Mouse (Mus musculus) kidney, adult 2 months (tissue): ENCODE measurements at regions not wholly inside any gene's neighbourhood (a gene's known extent, or its start where the extent isn't known, plus 50 kb on each side); places are given as distances from the start of the nearest gene placed in this dataset.

Source experiments
- DNase-seq: peaks from one replicate; pipeline ENCODE4 v3.0.0; 2021
- H3K27ac ChIP-seq: fragments of 200-500 bp; 2 replicates; pipeline ENCODE4 v1.5.1; 2012; ENCODE audit warnings: low read depth, low read length, control low read depth, inconsistent platforms; ENCODE audit not compliant: insufficient read depth
- H3K27me3 ChIP-seq: fragments of 200-500 bp; replicated peaks from 2 replicates; pipeline ENCODE4 v1.6.1; 2012; ENCODE audit warnings: mild to moderate bottlenecking, moderate library complexity, low read length, inconsistent platforms; ENCODE audit not compliant: control insufficient read depth, insufficient read depth
- H3K36me3 ChIP-seq: fragments of 200-500 bp; 2 replicates; pipeline ENCODE4 v1.6.1; 2012; ENCODE audit warnings: mild to moderate bottlenecking, moderate library complexity, low read length, inconsistent platforms; ENCODE audit not compliant: control insufficient read depth, insufficient read depth
- H3K4me1 ChIP-seq: fragments of 200-500 bp; 2 replicates; pipeline ENCODE4 v1.6.1; 2011; ENCODE audit warnings: low read length; ENCODE audit not compliant: control insufficient read depth, insufficient read depth
- H3K4me3 ChIP-seq: fragments of 200-500 bp; 2 replicates; pipeline ENCODE4 v1.5.1; 2011; ENCODE audit warnings: mild to moderate bottlenecking, low read depth, low read length, control low read depth; ENCODE audit not compliant: insufficient read depth
- CTCF ChIP-seq: fragments of 200-500 bp; conservative IDR thresholded peaks from 2 replicates; pipeline ENCODE4 v1.5.1; 2011; ENCODE audit warnings: low read depth, mild to moderate bottlenecking, control low read depth, low read length, moderate library complexity, mixed read lengths; ENCODE audit not compliant: insufficient read depth, insufficient read length
- POLR2A ChIP-seq: fragments of 200-500 bp; IDR thresholded peaks from one replicate; pipeline ENCODE4 v1.6.1; 2011; ENCODE audit warnings: low read depth, low read length, control low read depth
- WGBS: fragments of 180-500 bp; shearing (Covaris S2); methylation state at CpG from one replicate; pipeline ENCODE4 v1.1.7; 2018; 5-methylcytosine and 5-hydroxymethylcytosine counted together

DNA sequence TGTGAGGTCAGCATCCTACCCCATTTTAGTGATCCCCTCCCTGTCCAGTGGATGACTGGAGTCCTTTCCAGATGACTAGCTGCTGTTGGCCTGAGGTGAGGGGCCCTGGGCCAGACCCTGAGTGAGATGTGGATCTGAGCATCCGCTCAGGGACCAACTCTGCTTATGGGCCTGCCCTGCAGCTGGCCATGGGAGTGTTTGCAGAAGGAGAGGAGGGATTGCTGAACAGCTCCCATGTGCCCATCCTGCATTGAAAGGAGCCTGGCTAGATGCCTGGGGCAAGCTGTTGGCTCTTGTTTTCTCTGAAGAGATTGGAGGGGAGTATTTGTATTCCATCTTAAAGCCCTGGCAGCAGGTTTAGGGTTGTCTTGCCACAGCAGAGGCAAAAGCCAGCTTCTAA is 190.9 kb upstream of the Klf4 start:
- Histone ChIP-seq H3K36me3 (no peaks in the 10 kb centered on the region), H3K4me3 (no peak overlapping the region), H3K27me3 (no peaks in the 10 kb centered on the region), H3K27ac (no peak overlapping the region), H3K4me1 (no peaks in the 10 kb centered on the region; the same call in 1 of the 2 replicates)
- DNase-seq, result no peak
- TF ChIP-seq POLR2A, result no peak
- 100% methylated on average over 1 of the region's 1 CpGs for WGBS

GRCm38 (mm10) chr4:55722388-55722787 is 190.1 kb upstream of the Klf4 start:
- no peaks in the 10 kb centered on the region for H3K27me3 ChIP-seq
- no peak for DNase-seq
- no peaks in the 10 kb centered on the region for H3K36me3 ChIP-seq
- H3K4me1 ChIP-seq, result no peaks in the 10 kb centered on the region; the same call in 1 of the 2 replicates
- no peak overlapping the region for H3K4me3 ChIP-seq
- H3K27ac ChIP-seq, result no peak overlapping the region
- 83% methylated on average over 8 of the region's 8 CpGs for WGBS
- TF ChIP-seq CTCF, result no peak

- Histone ChIP-seq H3K4me1 (no peaks in the 10 kb centered on the region; the same call in 1 of the 2 replicates), H3K27ac (no peak overlapping the region), H3K36me3 (no peaks in the 10 kb centered on the region), H3K4me3 (no peak overlapping the region), H3K27me3 (no peaks in the 10 kb centered on the region)
- TF ChIP-seq CTCF (no peak), POLR2A (no peak)
- peak; percentile 72 for DNase-seq
- 43% methylated on average over 2 of the region's 2 CpGs for WGBS
These were observed 189.6 kb upstream of the Klf4 start for GRCm38 (mm10) chr4:55721834-55722233.

DNA sequence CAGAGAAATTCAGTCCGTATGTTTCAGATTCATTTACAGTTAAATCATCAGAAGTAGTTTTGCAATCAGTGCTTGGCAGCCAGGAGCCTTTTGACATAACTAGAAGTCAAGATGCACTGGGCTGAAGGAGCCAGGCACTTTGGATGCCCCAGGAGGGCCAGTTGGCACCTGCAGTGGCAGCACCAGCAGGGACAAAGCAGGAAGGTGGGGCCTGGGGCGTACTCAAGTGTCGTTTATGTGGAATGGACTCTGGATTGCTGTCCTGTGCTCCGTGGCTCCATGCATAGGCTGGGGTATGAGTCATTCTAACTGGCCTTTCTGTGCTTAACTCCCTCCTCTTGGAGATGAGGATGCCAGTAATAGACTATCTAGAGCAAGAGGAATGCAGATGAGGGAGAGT is 186.2 kb upstream of the Klf4 start:
- H3K27me3 ChIP-seq, result no peaks in the 10 kb centered on the region
- TF ChIP-seq CTCF, result no peak
- TF ChIP-seq POLR2A, result no peak
- H3K36me3 ChIP-seq, result no peaks in the 10 kb centered on the region
- H3K4me3 ChIP-seq, result no peak overlapping the region
- H3K27ac ChIP-seq, result no peak overlapping the region
- DNase-seq, result no peak
- no peaks in the 10 kb centered on the region; the same call in 1 of the 2 replicates for H3K4me1 ChIP-seq
- 69% methylated on average over 4 of the region's 4 CpGs for WGBS

GRCm38 (mm10) chr4:55716161-55716651 is 183.9 kb upstream of the Klf4 start:
- DNase-seq, result peak; percentile 60
- Histone ChIP-seq H3K27me3 (no peaks in the 10 kb centered on the region), H3K4me1 (peaks cover 5% of the 10 kb centered on the region), H3K27ac (no peak overlapping the region), H3K4me3 (no peak overlapping the region), H3K36me3 (no peaks in the 10 kb centered on the region)
- 51% methylated on average over 5 of the region's 5 CpGs for WGBS
- TF ChIP-seq POLR2A (no peak), CTCF (no peak)

GRCm38 (mm10) chr4:55711500-55712341 is 179.5 kb upstream of the Klf4 start:
- H3K36me3 ChIP-seq, result no peaks in the 10 kb centered on the region
- WGBS, result 48% methylated on average over 13 of the region's 13 CpGs
- no peak overlapping the region for H3K27ac ChIP-seq
- no peaks in the 10 kb centered on the region for H3K27me3 ChIP-seq
- peaks cover 6% of the 10 kb centered on the region for H3K4me1 ChIP-seq
- H3K4me3 ChIP-seq, result no peak overlapping the region
- peak; percentile 76 for DNase-seq
- TF ChIP-seq CTCF (no peak), POLR2A (no peak)

- TF ChIP-seq CTCF, result no peak
- no peak for TF ChIP-seq POLR2A
- H3K4me3 ChIP-seq, result no peak overlapping the region
- H3K4me1 ChIP-seq, result peaks cover 6% of the 10 kb centered on the region
- no peak for DNase-seq
- 93% methylated on average over 5 of the region's 5 CpGs for WGBS
- H3K27ac ChIP-seq, result no peak overlapping the region
- no peaks in the 10 kb centered on the region for H3K27me3 ChIP-seq
- no peaks in the 10 kb centered on the region for H3K36me3 ChIP-seq
These were observed 178.2 kb upstream of the Klf4 start for GRCm38 (mm10) chr4:55710476-55710875.
